Mouse (Mus musculus) c-Kit-negative CD71-positive TER-119-positive erythroid progenitor cells, embryonic 14.5 days (primary cell): ENCODE measurements around the gene Agap3.

Experiments
- DNase-seq: peaks from one replicate; pipeline ENCODE4 v3.0.0-alpha.2; 2013; ENCODE audit warnings: low read depth, low spot score

Gene Agap3

DNA sequence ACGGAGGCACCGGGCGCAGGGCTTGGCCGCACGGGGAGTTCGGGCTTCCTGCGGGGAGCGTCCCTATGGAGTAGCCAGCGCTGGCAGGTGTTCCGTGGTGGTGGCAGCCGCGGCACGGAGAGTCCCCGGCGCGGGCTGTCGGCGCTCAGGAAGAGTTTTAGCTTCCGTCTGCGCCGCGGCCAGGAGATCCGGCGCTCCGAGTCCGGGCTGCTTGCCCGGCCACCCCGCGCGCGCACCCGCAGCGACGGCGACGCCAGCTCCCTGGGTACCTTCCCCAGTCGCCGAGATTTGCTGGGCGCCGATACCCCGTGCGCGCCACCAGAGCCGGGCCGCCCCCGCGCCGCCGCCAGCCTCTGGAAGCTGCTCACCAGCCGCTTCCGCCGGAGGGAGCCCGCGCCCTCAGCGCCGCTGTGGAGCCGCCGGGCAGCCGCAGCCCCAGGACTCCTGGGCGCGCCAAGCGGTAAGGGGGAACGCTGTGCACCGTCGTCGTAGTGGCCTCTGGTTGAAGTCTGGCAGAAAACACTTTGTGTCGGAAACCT, 22.8 kb downstream of the Agap3 start:
- no peak for DNase-seq

DNA sequence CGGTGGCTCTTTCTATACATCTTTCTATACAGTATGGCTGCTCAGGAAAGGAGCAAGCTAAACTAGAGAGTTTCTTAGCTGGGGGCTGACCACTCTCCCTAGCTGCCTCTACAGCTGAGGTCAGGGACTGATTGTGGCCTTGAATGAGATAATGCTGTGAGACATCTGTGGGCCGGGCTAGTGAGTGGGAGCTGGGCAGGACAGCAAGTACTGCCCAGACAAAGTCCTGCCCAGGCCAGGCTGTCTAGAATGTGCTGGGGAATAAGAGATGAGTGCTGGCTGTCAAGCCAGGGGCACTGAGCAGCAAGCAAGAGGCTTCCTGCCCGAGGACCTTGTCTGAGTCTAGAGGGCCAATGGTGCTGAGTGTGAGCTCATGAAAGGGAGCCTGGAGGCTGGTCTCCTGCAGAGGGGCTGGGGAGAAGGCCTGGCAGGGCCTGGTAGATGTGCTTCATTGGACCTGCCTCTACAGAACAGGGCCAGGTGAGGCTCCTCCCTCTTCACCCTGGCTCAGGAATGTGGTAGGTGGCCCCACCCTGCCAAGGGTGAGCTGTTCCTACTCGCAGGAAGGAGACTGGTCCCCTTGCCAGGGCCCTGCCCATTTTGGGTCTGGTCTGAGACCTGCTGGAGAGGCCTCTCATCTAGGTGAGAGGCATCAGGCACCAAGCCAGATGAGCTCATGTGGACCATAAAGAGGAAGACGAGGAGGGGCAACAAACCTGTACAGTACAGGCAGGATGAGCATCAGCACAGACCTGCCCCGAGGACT, 23.7 kb downstream of the Agap3 start:
- DNase-seq: no peak

DNA sequence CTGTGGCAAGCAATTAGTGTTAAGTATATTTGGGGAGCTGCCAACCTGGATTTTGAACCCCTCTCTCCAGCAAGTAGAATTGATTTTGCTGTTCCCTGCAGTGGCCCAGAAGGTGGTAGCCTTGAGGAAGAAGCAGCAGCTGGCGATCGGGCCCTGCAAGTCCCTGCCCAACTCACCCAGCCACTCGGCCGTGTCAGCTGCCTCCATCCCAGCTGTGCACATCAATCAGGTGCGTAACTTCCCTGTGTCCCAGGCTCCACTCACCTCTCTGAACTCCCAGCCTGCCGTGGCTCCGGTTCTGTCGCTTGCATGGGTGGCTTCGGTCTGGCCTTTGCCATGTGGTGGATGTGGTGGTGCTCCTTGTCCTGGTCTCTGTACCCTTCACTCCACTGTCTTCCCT, 25.9 kb downstream of the Agap3 start:
- DNase-seq: no peak

DNA sequence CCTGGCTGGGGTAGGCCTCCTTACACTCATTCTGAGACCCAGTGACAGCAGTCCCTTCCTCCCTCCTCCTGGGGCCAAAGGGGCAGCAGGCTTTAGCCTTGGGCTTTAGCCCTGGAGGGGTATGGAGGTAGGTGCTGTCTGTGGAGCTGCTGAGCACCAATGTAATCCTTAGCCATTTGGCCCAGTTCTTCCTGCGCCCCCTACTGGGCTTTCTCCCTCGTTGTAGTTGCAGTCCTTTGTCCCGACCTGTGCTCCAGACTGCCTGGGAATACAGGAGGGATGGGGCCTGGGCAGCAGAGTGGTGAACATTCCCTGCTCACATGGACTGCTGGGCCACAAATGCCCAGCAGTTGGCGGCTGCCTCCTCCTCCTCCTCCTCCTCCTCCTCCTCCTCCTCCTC, 29.7 kb downstream of the Agap3 start:
- DNase-seq: peak; percentile 27

DNA sequence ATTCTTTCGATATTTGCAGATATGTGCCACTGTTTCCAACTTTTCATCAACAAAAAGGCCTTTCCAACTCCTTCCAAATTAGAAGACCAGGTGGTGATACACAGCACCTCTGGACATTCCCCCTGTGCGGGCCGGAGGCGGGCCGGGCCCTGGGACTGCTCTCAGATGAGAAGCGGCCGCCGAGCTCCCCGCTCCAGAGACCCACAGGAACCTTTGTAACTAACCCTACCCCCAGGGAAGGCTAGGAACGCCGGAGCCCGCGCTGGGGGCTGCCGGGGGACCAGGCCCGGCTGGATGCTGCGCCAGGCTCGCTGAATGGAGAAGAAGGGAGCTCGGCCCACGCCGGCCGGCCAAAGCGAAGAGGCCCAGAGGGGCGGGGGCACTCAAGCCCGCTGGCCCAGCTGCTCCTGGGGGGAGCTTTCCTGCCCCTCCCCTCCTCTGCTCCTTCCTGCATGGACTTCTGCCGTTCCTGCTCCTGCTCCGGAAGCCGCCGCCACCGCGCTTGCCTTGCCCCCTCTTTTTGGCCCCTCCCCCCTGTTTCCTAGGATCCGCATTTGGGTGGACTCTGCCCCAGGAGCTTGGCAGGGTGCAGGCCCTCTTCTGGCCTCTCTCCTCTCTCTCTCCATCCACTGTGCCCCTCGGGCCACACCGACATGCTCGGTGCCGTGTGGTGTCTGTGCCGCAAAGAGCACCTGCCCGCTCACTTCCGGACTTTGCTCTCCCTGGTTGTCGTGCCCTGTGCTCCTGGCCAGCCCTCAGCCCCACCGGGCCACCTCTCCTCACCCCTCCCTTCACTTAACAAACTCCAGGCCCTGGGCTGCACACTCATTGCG, 30.5 kb downstream of the Agap3 start:
- DNase-seq: no peak

DNA sequence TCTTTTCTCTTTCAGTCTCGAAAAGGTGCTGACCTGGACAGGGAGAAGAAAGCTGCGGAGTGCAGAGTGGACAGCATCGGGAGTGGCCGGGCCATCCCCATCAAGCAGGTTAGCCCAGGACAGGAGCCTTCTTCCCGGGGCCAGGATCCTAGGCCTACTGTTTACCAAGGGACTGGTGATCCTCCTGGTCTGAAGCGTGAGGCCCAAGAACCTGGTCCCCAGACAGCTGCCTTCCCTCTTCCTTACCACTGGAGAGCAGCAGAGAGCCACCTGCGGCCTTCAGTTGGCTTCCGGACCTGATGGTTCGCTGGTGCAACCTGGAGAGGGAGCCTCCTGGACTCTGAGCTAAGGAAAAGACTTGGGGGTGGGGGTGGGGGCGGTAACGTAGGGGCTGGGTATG, 31.3 kb downstream of the Agap3 start:
- DNase-seq: no peak

DNA sequence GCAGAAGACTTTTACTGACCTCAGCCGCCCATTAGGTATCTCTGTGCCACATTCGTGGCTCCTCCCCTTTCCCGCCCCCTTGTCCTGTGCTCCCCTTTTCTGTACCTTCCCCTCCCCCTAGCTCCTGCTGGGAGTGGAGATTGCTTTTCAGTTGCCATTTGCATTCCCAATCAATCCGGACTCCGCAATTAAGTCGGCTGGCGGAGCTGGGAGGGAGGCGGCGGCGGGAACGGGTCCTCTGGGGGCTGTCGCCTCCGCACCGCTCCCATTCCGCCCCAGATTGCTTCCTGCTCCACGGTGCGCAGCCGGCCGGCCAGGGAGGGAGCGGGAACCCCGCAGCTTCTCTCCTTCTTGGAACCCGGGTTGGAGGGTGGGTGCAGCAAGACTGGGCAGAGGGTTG, 33.0 kb downstream of the Agap3 start:
- DNase-seq: no peak

DNA sequence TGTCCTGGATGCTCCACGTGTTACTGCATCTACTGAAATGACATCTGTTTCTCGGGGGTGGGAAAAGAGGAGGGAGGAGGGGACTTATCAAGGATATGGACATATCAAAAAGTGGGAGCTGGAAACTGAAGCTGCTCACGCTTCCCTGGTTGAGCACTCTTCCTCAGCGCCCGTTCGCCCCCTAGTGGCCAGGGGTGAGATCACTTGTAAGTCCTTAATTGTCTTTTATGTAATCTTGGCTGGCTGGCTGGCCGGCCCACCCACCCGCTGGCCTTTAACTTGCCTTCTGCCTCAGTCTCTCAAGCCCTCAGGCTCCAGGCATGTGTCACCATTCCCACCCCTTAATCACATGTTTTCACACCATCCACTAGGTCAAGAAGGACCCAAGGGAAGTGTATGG, 34.1 kb downstream of the Agap3 start:
- DNase-seq: peak; percentile 63

DNA sequence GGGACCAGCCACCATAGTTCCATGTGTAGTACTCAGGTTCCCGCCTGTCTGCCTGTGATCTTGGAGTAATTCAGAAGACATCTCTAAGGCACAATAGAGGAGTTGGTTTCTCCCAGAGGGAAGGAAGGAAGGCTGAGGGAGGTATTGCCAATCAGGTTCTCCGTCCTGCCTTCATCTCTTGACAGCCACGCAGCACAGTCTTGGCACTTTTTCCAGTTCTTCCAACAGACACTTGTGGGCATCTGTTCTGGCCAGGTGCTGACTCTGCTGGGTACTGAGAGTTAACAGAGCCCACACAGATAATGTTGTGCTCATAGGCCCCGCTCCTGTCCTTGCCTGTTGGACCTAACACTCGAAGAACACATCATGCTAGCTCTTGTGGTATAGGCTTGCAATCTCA, 34.8 kb downstream of the Agap3 start:
- no peak for DNase-seq

DNA sequence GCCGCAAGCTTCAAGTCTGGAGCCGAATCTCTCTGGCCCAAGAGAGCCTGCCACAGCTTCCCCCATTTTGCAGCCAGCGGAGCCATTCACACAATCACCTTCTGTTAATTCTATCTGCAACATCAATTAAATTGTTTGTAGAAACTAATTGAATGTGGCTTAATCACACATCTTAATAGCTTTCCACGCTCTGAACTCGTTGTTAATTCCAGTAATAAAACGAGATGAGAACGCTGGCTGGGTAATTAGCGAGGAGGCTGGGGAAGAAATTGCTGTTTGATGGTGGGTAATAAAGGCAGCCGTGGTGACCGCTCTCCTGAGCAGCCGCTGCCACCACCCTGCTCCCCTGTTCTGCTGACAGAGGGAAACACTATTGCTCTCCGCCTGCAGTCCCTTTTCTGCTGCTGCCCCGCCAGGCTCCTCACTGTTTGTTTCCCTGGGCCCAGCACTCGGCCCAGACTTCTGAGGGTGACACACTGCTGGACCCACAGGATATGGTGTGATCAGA, 38.5 kb downstream of the Agap3 start:
- no peak for DNase-seq

DNA sequence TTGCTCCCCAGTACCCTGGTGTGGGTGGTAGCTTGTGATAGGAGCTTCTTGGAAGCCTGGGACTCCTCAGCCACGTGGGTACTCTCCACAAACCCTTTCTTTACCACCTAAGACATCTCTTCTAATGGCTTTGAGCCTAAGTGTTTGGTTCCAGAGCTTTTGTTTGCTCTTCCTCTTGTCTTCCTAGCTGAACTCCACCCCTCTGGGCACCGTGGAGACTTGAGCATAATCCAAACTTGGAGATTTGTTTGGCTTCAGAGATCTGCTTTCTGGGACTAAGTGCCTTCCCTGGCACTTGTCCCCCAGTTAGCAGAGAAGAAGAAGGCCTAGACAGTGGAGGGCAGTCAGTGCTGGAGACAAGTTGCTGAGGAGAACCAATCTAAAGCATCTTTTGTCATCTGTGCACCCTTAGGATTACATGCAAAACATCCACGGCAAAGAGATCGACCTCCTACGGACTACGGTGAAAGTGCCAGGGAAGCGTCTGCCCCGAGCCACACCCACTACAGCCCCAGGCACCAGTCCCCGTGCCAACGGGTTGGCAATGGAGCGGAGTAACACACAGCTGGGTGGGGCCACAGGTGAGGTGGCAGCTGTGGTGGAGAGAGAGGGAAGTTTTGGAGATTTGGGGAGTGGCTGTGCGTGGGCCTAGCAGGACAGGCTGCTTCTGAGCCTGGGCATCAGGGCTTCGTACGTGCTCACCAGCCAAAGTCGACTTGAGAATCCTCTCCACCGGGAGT, 40.7 kb downstream of the Agap3 start:
- no peak for DNase-seq

DNA sequence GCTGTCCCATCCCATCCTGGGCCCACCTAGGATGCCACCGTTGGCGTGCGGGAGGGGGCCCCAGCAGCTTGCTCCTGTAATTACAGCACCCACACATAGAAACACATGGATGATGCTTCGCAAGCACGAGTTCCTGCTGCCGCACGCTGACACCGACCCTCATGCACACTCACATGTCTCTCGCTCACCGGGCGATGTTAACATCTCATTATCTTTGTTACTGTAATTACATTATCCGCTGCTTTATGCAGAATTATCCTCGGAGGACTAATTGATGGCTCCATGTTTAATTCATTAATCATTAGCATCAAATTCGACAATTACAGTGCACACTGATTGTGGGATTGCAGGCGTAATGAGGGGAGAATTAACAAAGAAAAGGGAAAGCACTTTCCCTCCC, 43.0 kb downstream of the Agap3 start:
- DNase-seq: no peak

DNA sequence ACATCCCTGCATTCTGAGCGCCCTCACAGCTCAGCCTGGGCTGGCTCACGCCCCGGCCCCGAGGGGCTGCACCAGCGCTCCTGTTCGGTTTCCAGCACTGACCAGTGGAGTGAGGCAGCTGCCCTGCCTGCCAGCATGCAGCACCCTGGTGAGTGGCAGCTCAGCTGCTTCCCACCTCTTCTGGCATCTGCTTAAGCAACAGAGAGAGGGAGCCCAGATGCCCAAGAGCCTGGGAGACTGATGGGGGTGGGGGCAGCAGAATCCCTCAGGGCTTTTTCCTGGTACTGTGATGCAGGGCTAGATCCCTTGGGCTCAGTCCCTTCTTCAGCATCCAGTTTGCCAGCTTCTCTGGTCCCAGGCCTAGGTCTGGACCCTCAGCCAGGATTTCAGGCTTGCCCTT, 44.8 kb downstream of the Agap3 start:
- DNase-seq: no peak

DNA sequence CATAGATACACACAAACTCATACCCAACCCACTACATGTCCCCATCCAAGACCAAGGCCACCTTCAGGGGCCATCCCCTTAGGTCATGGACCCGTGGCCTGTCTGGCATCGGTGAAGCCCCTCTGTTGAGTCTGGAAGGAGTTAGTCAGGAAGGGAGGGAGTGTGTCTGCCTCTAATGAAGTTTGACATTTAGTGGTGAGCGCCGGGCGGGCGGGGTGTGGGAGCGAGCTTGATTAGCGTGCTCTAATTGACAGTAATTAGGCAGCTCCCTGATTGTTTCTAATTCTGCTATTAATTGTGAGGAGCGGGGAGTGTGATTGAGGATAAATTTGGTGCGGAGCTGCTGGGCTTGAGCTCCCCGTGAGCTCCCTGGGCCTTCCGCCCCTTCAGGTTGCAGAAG, 45.5 kb downstream of the Agap3 start:
- DNase-seq: no peak

DNA sequence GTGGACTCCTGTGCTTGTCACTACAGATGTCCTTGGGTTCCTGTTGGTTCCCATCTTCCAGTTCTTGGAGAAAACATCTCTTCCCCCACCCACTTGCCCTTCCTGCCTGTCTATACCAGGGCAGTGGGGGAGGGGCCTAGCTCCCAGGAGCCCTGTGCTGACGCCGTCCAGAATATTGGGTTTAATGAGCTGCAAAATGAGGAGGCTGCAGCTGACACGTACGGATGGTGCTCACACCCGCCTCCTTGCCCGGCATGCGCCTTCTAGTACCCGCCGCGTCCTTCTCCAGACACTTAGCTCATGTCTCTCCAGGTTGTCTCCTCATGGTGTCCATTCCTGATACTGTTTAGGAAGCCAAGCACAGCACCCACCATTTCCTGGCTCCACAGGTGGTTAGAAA, 47.1 kb downstream of the Agap3 start:
- DNase-seq: no peak

DNA sequence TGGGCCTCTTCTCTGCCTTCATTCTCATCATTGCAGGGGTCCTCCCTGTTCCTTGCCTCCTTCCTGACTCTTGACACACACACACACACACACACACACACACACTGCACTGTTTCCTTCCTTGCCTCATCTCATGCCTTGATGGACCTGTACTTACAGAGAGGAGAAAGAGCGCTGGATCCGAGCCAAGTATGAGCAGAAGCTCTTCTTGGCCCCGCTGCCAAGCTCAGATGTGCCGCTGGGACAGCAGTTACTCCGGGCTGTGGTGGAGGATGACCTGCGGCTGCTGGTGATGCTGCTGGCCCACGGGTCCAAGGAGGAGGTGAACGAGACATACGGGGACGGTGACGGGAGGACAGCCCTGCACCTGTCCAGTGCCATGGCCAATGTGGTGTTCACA, 48.9 kb downstream of the Agap3 start:
- DNase-seq: no peak

DNA sequence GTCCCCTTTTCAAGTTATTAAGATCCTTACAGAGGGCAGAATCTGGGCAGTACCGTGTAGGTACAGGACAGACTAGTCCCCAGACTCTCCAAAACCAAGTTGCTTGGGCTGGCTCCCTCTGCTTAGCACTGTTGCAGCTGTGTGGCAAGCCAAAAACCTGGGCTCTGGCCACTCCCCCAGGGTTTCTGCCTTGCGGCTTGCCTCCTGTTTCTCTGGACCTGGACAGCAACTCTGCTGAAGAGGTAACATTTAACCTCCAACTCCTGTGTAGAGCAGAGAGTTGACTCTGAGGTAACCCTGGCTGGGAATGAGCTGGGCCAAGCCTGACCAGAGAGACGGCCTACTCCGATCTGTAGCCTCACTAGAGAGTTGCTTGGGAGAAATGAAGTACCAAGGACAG, 50.8 kb downstream of the Agap3 start:
- no peak for DNase-seq

DNA sequence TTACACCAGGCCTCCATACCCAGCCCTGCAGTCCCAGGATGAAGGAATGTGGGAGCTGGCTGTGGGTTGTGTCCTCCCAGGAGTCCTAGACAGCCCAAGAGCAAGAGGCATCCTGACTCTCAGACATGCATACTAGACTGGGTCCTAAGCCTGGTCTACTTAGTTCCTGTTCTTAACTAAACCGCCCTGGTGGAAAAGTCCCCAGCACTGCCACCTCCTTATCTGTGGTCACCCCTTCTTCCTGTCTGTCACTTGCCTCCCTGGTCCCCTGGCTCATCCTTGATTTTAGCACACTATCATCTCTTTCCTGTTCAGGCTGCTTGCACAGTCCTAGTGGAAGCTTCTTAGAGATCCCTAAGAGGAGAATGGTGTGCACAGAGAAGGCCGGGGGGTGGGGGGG, 53.5 kb downstream of the Agap3 start:
- no peak for DNase-seq

DNA sequence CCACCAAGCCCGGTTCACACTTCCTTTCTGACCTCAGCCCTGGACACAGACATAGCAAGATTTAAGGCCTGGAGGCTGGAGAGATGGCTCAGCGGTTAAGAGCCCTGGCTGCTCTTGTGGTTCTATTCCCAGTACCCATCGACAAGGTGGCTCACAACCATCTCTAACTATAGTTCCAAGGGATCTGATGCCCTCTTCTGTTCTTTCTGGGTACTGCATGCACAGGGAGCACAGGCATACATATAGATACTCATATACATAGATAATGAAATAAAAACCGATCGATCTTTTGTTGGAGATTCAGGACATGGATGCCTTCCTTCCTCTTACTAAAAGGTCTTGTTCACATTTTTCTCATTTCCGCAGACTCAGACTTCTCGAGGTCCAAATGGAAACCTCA, 56.4 kb downstream of the Agap3 start:
- no peak for DNase-seq

DNA sequence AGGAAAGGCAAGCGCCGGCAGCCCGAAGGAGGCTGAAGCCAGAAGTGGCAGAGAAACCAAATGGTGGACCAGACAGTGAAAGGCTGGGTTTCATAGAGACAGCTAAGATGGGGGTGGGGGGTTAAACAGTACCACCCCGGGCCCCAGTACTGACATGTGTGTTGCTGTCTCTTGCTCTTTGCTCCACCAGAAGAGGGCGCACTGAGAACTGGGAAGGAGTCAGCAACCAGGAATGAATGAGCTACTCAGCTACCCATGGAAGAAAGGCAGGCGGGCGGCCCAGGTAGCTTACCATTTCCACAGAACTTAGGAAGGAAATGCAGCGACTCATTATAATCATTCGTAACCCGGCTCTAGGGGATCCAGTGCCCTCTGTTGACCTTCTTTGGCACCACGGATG, 58.7 kb downstream of the Agap3 start:
- no peak for DNase-seq

DNA sequence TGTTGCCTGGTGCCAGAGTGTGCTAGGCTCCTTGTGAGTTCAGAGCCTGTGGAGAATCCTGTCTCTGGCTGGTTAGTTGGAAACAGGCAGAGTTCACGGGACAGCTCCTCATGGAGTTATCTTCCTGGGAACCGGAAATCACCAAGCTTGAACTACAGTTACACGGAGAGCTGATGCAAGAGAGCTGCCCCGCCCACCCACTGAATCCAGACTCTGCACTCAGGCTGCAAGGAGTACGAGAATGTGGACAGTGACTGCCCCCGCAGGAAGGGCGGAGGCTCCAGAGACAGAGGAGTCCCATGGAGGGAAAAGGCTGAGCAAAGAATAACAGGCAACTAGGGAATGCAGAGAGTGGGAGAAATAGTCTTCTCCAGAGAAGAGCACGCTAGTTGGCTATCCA, 60.3 kb downstream of the Agap3 start:
- no peak for DNase-seq

DNA sequence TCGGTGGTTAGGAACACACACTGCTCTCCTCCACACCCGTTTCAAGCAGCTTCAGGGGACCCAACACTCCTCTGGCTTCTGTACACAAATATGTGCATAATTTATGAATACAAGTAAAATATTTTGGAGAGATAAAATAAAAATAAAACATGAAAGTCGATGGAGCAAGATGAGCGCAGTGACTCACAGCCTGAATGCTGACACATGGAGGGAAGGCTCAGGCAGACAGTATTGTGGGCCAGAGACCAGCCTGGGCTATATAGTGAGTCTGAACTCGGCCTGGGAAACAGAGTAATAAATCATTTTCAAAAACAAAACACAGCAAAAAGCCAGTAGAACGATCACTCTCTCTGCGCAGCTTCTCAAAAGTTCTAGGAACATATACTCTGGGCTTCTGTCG, 69.4 kb downstream of the Agap3 start:
- no peak for DNase-seq
